Mouse (Mus musculus) brain, embryonic 14.5 days (tissue): Measurements from ENCODE around the gene Dnm1.

ENCODE experiments used
- CTCF ChIP-seq: fragments of 200-500 bp; IDR thresholded peaks from 2 replicates; pipeline ENCODE4 v1.5.1; 2012; ENCODE audit warnings: inconsistent platforms, mild to moderate bottlenecking, moderate library complexity, borderline replicate concordance; ENCODE audit not compliant: insufficient read depth, insufficient read length; ENCODE audit errors: extremely low read depth
- POLR2A ChIP-seq: fragments of 200-500 bp; IDR thresholded peaks from 2 replicates; pipeline ENCODE4 v1.6.1; 2012; ENCODE audit warnings: mild to moderate bottlenecking, inconsistent platforms, borderline replicate concordance; ENCODE audit not compliant: poor library complexity, insufficient read depth, insufficient read length, severe bottlenecking; ENCODE audit errors: extremely low read depth

GRCm38 (mm10) chr2:32322754-32323741, 30.1 kb downstream of the Dnm1 start:
- TF ChIP-seq CTCF (no peak), POLR2A (no peak)
